Mouse (Mus musculus) C3H10T1/2 (cell line): ENCODE results near the gene Cfap221. TPM values are rescaled to one million over a fixed set of nuclear protein-coding genes. Genes with fewer than 3 reads are reported as not detected.

Experiments used
- polyA plus RNA-seq, 2 experiments: library from polyadenylated mRNA; unstranded; fragments of >200 nt; fragmentation: generic; extraction: Trizol; gene quantifications; one replicate each; pipeline ENCODE4 v1.2.1; 2012; ENCODE audit warnings: missing spikeins in 2 of 2

Cfap221 gene
- not detected for polyA plus RNA-seq

DNA sequence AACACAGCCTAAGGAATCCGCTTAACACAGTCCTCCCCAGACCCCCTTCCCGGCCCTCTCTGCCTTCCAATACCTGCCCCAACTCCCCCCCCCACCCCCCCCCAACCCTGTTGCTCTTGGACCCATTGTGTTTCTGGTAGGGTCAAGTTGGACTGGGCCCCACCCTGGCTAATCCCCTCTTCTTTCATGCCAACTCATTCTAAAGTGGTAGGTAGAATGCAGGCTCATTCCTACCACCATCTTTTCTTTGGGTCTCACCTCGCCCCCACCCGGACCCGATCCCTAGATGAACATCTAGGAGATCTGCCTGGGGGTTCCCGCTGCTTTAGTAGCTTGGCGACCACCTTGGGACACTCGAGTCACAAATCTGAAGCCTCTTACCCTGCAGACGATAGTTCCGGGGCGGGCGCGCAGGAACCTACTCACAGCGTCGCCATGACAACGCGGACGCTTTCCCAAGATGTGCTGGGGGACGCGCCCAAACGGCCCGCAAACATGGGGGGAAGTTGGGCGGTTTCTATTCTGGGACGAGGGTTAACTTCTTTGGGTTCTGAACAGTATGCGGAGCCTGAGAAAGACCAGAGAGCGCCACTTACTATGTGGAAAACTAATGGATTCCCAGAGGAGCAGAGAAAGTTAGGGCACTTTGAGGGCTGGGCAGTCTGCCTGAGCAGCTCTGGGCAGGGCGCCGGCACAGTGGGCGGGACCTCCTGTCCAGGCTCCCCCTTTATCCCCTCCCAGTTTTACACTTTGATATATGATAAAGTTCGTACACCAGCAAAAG, at the start of gene Cfap221:
Cfap221 (minus strand) TSS at position 437 of the 784 bp plus-strand sequence.

DNA sequence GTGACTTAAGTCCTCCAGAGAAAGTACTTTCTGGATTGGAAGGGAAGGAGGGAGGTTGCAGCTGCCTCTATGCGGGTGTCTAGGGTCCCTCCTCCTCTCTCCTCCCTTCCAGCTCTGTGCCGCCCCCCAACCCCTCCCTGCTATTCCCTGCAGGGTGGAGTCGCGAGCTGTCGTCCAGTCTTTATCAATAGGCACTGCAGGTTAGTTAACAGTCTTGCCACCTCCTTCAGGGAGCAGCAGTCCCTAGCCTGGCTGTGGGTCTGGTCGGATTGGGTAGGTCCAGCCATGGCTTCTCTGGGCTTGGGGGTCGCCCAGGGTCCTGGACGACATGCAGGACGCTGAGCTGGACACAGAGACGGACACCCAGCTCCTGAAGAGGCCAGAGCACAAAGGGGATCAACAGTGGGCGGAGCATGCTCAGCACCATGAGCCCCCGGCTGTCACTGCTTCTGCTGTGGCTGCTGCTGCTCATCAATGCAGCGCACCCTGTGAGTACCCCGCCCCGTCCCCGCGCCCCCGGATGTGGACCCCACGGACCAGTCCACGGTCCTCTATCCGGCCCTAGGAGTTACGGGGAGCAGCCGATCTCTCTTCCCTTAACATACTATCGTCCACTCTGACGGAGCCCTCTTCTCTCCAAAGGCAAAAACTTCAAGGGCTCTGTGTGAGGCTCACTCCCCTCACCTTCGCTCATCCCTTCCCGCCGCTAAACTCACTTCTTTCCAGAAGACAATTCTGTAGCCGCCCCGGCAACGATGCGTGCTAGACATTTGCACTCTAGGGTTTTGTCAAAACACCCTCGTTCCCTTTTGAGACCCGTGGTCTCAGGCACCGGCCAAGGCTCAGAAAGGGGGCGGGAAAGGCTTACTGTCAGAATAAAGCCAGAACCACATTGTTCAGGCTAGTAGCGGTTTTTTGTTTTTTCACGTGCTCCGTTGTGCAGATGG, 10.1 kb upstream of the Cfap221 start, which contains the start of gene Sctr:
Sctr (plus strand) TSS at position 51 of the 947 bp plus-strand sequence.

DNA sequence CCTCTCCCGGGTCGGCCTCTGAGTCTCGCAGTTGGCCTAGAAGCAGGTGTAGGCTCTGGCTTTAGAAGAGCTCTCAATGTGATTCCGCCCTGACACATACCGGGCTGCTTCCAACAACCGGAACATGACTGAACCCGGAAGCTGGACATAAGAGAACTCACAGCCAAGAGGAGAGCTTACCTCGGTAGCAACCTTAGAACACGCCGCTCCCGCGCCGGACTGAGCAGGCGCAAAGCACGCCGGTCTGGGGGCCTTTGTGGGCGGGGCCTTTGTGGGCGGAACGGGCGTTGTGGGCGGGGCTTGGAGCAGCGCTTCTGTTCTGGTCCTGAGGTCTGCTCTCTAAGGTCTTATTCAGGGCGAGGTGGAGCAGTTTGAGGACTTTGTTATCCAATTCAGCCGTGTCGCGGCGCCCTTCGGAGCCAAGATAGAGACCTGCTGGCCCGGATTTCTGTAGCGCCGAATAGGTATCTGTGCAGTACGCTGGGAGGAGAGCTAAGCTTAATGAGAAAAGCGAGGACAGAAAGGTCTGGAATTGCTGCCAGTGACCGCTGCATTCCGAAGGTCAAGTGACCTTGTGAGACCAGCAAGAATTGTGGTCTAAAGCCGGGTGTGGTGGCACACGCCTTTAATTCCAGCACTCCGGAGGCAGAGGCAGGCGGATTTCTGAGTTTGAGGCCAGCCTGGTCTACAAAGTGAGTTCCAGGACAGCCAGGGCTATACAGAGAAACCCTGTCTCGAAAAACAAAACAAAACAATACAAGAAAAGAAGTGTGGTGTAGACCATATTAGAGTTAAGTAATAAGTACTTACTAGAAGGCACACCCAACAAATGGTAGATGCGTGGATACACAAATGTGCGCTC, 83.8 kb downstream of the Cfap221 start, which contains the start of gene Tmem177:
Tmem177 (minus strand) TSS at position 256 of the 862 bp plus-strand sequence.

Other genes starting within 250 kb of the Cfap221 start
- under 1 TPM; 0.05 to 0.28 TPM for gene Ptpn4, start 159.6 kb downstream of the Cfap221 start, polyA plus RNA-seq
- gene Tmem177, start 84.0 kb downstream of the Cfap221 start, polyA plus RNA-seq = 1 to 10 TPM; 3.8 to 4.1 TPM
- gene Sctr, start 9.7 kb upstream of the Cfap221 start, polyA plus RNA-seq = not detected
- gene Tmem37, start 76.8 kb upstream of the Cfap221 start, polyA plus RNA-seq = 1 to 10 TPM in 1 of 2 experiments, under 1 TPM in 1; 0.92 to 1.5 TPM
- gene Dbi, start 123.8 kb upstream of the Cfap221 start, polyA plus RNA-seq = 100 to 1,000 TPM; 171 to 489 TPM
- gene 3110009E18Rik, start 124.0 kb upstream of the Cfap221 start, polyA plus RNA-seq = 10 to 100 TPM; 15.4 to 17.4 TPM